Mouse (Mus musculus) layer of hippocampus, adult 9-11 months (tissue): ENCODE results near the gene Pibf1.

Source experiments
- DNase-seq: peaks from one replicate; pipeline ENCODE4 v3.0.0; 2022

Pibf1 gene

GRCm38 (mm10) chr14:99099267-99099966, at the start of gene Pibf1, which contains the start of gene Dis3:
Gene Pibf1 (plus strand): TSS chr14:99099424.
Gene Dis3 (minus strand): TSS chr14:99099770.
- peak; percentile 98 for DNase-seq

GRCm38 (mm10) chr14:99058959-99059586, 40.2 kb upstream of the Pibf1 start:
- no peak for DNase-seq

DNA sequence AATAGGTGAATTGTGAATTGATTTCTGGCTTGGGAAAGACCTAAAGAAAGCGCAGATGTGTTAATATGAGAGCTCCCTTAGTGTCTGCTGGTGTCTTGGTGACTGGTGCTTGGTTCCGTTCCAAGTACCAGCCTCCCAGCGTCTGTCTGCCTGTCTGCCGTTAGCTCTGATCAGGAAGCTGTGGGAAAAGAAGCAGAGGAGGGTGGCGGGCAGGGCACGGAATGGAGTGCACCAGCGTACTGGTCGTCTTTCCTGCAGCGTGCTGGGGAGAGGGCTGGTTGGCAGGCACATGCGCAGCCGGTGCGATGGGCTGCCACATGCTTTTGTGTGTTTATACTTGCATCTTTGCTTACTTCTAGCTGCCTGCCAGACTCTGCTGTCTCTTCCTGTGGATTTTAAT, 38.6 kb upstream of the Pibf1 start:
- DNase-seq, result peak; percentile 62

- no peak for DNase-seq
Observed at GRCm38 (mm10) chr14:99063091-99063490, 36.1 kb upstream of the Pibf1 start.

- no peak for DNase-seq
Observed at GRCm38 (mm10) chr14:99071146-99071545, 28.1 kb upstream of the Pibf1 start.

- DNase-seq, result no peak
Observed at GRCm38 (mm10) chr14:99088947-99089346, 10.3 kb upstream of the Pibf1 start.

DNA sequence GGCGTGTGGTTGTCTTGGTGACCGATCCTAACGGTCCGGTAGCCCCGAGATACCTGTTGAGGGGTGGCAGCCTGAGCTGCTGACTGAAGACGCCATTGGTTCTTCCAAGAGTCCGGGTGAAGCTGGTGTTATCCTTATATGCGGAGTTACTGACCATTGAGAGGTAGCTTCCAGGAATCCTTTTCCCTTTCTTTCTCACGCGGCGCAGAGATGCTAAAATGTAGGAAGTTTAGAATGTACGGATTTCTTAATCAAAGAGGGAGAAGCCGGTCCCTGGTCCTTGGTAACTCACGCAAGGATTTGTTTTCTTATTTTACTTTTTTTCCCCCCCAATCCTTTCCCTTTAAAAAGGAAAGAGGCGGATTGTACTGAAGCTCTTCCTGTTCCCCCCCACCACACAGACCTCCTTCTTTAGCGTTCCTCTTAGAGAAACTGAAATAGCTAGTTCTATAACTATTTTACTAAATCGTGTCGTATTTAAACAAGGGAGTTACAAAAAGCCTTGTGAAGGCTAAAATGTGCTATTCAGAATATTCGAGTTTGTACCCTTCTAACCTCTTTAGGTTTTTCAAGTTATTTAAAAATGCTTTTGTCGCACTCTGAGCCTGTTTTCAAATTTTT, 853 bp downstream of the Pibf1 start:
- no peak for DNase-seq

- no peak for DNase-seq
Observed at GRCm38 (mm10) chr14:99103050-99103449, 3.8 kb downstream of the Pibf1 start.

DNA sequence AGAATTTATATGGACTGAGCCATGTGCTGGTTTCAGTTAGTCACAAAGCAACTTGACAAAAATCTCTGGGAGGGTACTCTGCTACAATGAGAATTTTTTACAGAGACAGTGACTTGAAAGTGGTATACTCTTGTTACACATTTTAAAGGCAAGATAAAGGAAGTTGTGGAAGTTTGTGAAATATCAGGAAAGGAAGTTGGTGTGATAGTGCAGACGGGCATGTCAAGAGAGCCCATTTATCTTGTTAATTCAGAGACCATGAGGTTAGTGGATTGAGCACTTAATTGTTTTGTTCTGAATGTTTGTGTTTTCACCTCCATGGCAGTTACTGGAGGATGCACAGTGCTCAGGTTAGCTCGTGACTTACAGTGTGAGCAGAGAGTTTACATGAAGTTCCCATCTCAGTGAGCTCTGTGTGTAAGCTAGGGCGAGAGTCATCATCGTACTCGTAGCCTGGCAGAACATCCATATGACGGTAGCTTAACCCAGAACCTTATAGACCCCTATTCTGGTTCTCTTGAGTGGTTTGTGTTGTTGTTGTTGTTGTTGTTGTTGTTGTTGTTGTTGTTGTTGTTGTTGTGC, 5.4 kb downstream of the Pibf1 start:
- no peak for DNase-seq

GRCm38 (mm10) chr14:99106671-99107070, 7.4 kb downstream of the Pibf1 start:
- no peak for DNase-seq

GRCm38 (mm10) chr14:99107631-99108187, 8.5 kb downstream of the Pibf1 start:
- no peak for DNase-seq

- no peak for DNase-seq
Observed at GRCm38 (mm10) chr14:99108762-99109161, 9.5 kb downstream of the Pibf1 start.

DNA sequence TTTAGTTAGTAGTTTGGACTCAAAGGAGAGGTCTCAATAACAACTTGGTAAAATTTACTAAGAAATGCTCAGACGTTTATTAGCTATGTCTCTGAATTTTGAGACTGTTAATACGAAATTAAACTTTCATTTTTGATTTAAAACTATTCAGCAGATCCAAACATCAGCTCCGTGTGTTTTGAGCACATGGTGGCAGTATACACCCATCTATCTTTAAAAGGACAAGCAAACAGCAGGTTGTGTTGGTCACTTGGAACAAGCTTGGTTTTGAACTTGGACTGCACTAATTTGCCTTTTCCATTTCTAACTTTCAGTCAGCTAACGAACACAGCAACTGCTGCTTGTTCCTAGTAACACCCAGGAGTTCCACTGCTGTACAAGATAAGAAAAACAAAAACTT, 18.4 kb downstream of the Pibf1 start:
- DNase-seq, result no peak

GRCm38 (mm10) chr14:99121584-99122339, 22.5 kb downstream of the Pibf1 start:
- DNase-seq, result no peak

DNA sequence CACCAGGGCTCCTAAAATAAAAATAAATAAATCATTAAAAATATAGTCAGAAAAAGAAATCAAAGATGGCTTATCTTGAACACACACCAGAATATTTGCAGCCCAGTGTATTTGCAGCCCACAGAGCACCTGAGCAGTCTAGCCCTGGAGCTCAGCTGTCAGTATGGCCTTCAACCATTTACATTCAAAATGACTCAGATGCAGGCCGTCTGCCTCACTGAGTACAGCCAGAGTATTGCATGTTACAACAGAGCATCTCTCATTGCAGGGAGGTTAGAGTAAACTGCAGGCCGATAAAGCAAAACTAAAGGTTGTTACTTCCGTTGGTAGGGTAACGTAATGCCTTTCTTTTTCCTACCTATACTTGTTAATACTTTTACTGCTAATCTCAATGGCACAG, 24.9 kb downstream of the Pibf1 start:
- no peak for DNase-seq

- no peak for DNase-seq
Observed at GRCm38 (mm10) chr14:99126713-99127112, 27.5 kb downstream of the Pibf1 start.

DNA sequence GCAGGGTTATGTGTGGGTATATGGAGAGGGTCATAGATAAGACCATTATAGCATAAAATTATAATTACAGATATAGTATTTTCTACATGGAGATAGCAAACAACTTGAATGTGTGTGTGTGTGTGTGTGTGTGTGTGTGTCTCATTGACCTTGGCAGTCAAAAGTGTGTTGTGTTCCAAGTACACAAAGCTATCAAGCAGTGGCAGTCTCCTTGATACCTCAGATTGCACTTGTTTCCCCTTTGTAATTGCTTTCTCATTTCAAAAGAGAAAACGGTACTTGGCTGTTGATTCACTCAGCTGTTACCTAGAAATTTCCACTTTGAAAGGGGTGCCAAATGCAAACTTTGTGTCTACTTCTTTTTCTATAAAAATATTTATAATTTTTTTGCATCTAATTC, 28.3 kb downstream of the Pibf1 start:
- DNase-seq, result no peak

DNA sequence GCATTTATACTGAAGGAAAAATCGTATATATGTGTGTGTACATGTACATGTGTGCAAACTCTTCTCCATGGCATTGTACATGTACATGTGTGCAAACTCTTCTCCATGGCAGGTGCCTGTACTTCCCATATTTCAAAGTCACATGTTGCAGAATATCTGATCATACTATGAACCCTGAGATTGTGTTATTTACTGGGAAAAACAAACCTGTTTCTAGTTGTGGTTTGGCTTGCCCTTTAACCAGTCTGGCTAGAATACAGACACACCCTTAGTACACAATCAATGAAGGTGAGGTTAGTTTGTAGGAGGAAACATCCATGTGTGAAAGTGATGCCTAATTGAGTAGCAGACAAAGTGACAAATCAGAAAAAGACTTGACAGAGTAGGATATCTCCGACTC, 29.8 kb downstream of the Pibf1 start:
- no peak for DNase-seq

- no peak for DNase-seq
Observed at GRCm38 (mm10) chr14:99134048-99134447, 34.8 kb downstream of the Pibf1 start.

- no peak for DNase-seq
Observed at GRCm38 (mm10) chr14:99135761-99136160, 36.5 kb downstream of the Pibf1 start.

GRCm38 (mm10) chr14:99136297-99136696, 37.1 kb downstream of the Pibf1 start:
- DNase-seq, result no peak

DNA sequence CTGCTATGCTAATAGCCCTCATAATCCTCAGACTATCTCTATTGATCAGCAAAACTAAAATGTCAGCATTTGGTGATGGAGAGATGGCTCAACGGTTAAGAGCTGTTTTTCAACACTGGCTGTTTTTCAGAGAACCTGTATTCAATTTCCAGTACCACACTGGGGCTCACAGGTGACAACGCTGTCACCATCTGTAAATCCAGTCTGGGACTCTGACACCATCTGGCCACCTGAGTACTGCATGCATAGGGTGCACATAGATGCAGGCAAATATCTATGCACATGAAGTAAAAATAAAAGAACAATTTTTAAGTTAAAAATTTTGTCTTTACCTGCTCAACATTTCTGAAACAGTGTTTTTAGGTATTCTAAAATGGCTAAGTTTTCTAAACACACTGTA, 40.8 kb downstream of the Pibf1 start:
- DNase-seq, result no peak
